Mouse (Mus musculus) heart, postnatal 10 days (tissue): Measurements from ENCODE around the gene Cpeb3. TPM values are rescaled to one million over a fixed set of nuclear protein-coding genes. Genes with fewer than 3 reads are reported as not detected.

ENCODE experiments used
- total RNA-seq, 2 experiments: library from RNA; stranded (reverse); gene quantifications; 2 replicates each; pipeline ENCODE4 v1.2.3; 2021

Gene Cpeb3
- total RNA-seq, 2 experiments from 2014 or later = 58.2 to 58.4 TPM

Other genes starting within 250 kb of the Cpeb3 start
- gene March5, start 1.1 kb downstream of the Cpeb3 start, total RNA-seq = 10 to 100 TPM; 85.0 to 95.3 TPM
- gene Ide, start 129.3 kb upstream of the Cpeb3 start, total RNA-seq = 100 to 1,000 TPM; 109 to 147 TPM
- gene Kif11, start 167.8 kb upstream of the Cpeb3 start, total RNA-seq = 10 to 100 TPM; 11.5 to 11.8 TPM
- 1 to 10 TPM; 6.9 to 9.6 TPM for gene Hhex, start 226.2 kb upstream of the Cpeb3 start, total RNA-seq